Mouse (Mus musculus) hematopoietic stem cell, adult 5-6 weeks (primary cell): ENCODE data around the gene Slc25a14. TPM values are rescaled to one million over a fixed set of nuclear protein-coding genes. Genes with fewer than 3 reads are reported as not detected.

Experiments
- ATAC-seq, 2 experiments: fragments of 125-278 bp in 1 of 2; replicated peaks in 1 of 2; 2 replicates each; pipeline ENCODE4 v1.8.0; 2016 to 2017; ENCODE audit warnings: inconsistent platforms in 2 of 2, mild to moderate bottlenecking in 2 of 2, moderate number of reproducible peaks in 2 of 2, low read depth in 1 of 2, moderate TSS enrichment in 1 of 2; ENCODE audit not compliant: low FRiP score in 2 of 2, poor library complexity in 2 of 2, severe bottlenecking in 2 of 2, insufficient read depth in 1 of 2, low TSS enrichment in 1 of 2
- total RNA-seq: library from RNA; stranded (forward); fragments of 172-1452, 232-1000 nt; gene quantifications from 2 replicates; pipeline ENCODE4 v1.2.3, GENCODE M21; 2017

Slc25a14 gene
- total RNA-seq, 1 experiment from 2014 or later: 11.8 TPM

- no peak for ATAC-seq
These were observed 86.5 kb downstream of the Slc25a14 start for GRCm38 (mm10) chrX:48709701-48710100.

Other genes with a start within 250 kb of the Slc25a14 start
- 18.2 and 29.5 TPM in 2 replicates for gene Elf4, start 160.3 kb upstream of the Slc25a14 start, total RNA-seq
- 64.1 and 69.9 TPM in 2 replicates for gene Aifm1, start 109.8 kb upstream of the Slc25a14 start, total RNA-seq
- not detected in 2 replicates for gene Rab33a, start 104.1 kb upstream of the Slc25a14 start, total RNA-seq
- 34.3 and 34.6 TPM in 2 replicates for gene Zfp280c, start 28.9 kb upstream of the Slc25a14 start, total RNA-seq
- not detected in 2 replicates for gene Gpr119, start 51.1 kb downstream of the Slc25a14 start, total RNA-seq
- 15.2 and 22.8 TPM in 2 replicates for gene Rbmx2, start 71.6 kb downstream of the Slc25a14 start, total RNA-seq